Mouse (Mus musculus) hindbrain, postnatal 0 days (tissue): Measurements from ENCODE around the gene Cd163l1. TPM values are rescaled to one million over a fixed set of nuclear protein-coding genes. Genes with fewer than 3 reads are reported as not detected.

Experiments
- ATAC-seq: fragments of 200-750 bp; cut with Nextera tagmentation; 2 replicates; pipeline ENCODE4 v1.8.0; 2017; ENCODE audit warnings: mild to moderate bottlenecking, moderate TSS enrichment, moderate library complexity
- DNase-seq: peaks from one replicate; pipeline ENCODE4 v3.0.0-alpha.2; 2015; ENCODE audit warnings: low spot score
- H3K27ac ChIP-seq: fragments of 300-500 bp; sonication (generic); 2 replicates; pipeline ENCODE4 v1.5.1; 2014; ENCODE audit warnings: mild to moderate bottlenecking
- H3K27me3 ChIP-seq: fragments of 300-500 bp; sonication (generic); 2 replicates; pipeline ENCODE4 v1.6.1; 2014; ENCODE audit warnings: low read length, mixed read lengths; ENCODE audit not compliant: insufficient read depth
- H3K36me3 ChIP-seq: fragments of 300-500 bp; sonication (generic); 2 replicates; pipeline ENCODE4 v1.6.1; 2014; ENCODE audit warnings: low read length, mixed read lengths; ENCODE audit not compliant: insufficient read depth
- H3K4me1 ChIP-seq: fragments of 300-500 bp; sonication (generic); 2 replicates; pipeline ENCODE4 v1.6.1; 2014; ENCODE audit warnings: antibody characterized with exemption, low read length, mixed read lengths; ENCODE audit not compliant: insufficient read depth
- H3K4me2 ChIP-seq: fragments of 300-500 bp; sonication (generic); 2 replicates; pipeline ENCODE4 v1.6.1; 2014; ENCODE audit warnings: low read depth, mild to moderate bottlenecking, low read length, moderate library complexity, mixed read lengths
- H3K4me3 ChIP-seq: fragments of 300-500 bp; sonication (generic); 2 replicates; pipeline ENCODE4 v1.5.1; 2014; ENCODE audit warnings: low read length
- H3K9ac ChIP-seq: fragments of 300-500 bp; sonication (generic); replicated peaks from 2 replicates; pipeline ENCODE4 v1.6.1; 2014; ENCODE audit warnings: mild to moderate bottlenecking, low read length, moderate library complexity, mixed read lengths
- H3K9me3 ChIP-seq: fragments of 300-500 bp; sonication (generic); 2 replicates; pipeline ENCODE4 v1.6.1; 2016; ENCODE audit warnings: low read length, mixed read lengths
- CTCF ChIP-seq: IDR thresholded peaks from 2 replicates; pipeline ENCODE4 v1.5.1; 2016; ENCODE audit warnings: antibody characterized with exemption, control low read depth, low read depth
- WGBS: fragments of 180-500 bp; shearing (Covaris S2); extraction: QIAGEN DNeasy Blood & Tissue Kit; methylation state at CpG from one replicate; pipeline ENCODE4 v1.1.7; 2014; 5-methylcytosine and 5-hydroxymethylcytosine counted together
- polyA plus RNA-seq: library from polyadenylated mRNA; unstranded; fragments of >200 nt; fragmentation: Nextera tagmentation; extraction: Ambion mirVana; gene quantifications from 2 replicates; pipeline ENCODE4 v1.2.1, GENCODE M21; 2015
- total RNA-seq: library from RNA; depleted of rRNA; stranded (reverse); fragments of >200 nt; gene quantifications from 2 replicates; pipeline ENCODE4 v1.2.3, GENCODE M21; 2014; rRNA removed

Gene Cd163l1
- total and polyA plus RNA-seq, 2 experiments from 2014 or later, result not detected

DNA sequence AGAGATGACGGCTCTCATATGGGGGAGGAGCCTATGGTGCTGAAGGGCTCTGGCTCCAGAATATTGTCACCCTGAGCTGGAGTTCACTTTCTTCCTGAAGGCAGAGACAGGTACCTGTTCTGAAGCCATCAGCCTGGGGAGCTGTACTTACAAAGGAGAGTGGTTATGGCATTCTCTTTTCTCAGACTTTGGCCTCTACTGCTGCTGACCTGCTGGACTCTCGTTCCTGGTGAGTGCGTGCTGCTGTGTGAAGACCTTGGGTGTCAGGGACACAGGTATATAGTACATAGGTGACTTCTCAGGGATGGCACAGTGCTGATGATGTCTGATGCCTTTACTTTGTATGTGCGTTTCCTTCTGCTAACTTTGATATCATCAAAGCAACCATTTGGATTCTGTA, 29.1 kb downstream of the Cd163l1 start, which contains the start of gene 5830411N06Rik:
Gene 5830411N06Rik (plus strand): TSS at position 69 of the 400 bp plus-strand sequence.
- Histone ChIP-seq H3K4me1 (no peaks in the 10 kb centered on the region), H3K36me3 (no peaks in the 10 kb centered on the region), H3K27ac (no peak within 1 kb of the TSS), H3K4me3 (no peak within 1 kb of the TSS), H3K27me3 (no peaks in the 10 kb centered on the region), H3K9ac (no peak within 1 kb of the TSS), H3K9me3 (no peaks in the 10 kb centered on the region), H3K4me2 (no peak within 1 kb of the TSS)
- DNase-seq, result no peak
- WGBS, result 85% methylated on average over 4 of the region's 4 CpGs
- ATAC-seq, result no peak
- TF ChIP-seq CTCF, result no peak

DNA sequence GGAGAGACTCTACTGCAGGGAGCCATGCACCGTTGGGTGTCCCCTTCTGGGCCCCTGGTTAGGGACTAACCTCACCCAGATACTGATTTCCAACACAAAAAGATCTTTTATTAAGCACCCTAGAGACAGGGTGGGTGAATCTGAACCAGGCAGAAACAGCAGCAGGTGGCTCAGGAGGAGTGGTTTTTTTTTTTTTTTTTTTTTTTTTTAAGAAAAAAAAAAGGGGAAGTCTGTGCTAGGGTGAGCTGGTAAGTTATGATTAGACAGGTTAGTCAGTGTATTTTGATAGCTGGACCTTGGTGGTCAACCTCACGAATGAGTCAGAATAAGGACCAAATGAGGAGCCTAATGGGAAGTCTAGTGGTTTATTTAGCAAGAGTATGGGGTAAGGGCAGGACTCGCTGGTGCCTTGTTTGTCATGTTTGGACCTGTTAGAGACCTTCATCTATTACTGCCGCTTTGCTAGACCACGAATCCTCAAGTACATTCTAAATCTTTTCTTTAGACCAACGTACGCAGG, 35.8 kb downstream of the Cd163l1 start:
- H3K4me2 ChIP-seq, result no peak overlapping the region
- no peaks in the 10 kb centered on the region for H3K4me1 ChIP-seq
- no peak overlapping the region for H3K9ac ChIP-seq
- H3K4me3 ChIP-seq, result no peak overlapping the region
- TF ChIP-seq CTCF, result no peak
- H3K9me3 ChIP-seq, result no peaks in the 10 kb centered on the region
- WGBS, result 83% methylated on average over 7 of the region's 7 CpGs
- no peak overlapping the region for H3K27ac ChIP-seq
- no peaks in the 10 kb centered on the region for H3K36me3 ChIP-seq
- no peaks in the 10 kb centered on the region for H3K27me3 ChIP-seq
- DNase-seq (no peak), ATAC-seq (no peak)

Other genes with a start within 250 kb of the Cd163l1 start
- 2.9 TPM in 1 of 2 replicates, not detected in the other for gene 6430531B16Rik, start 239.5 kb upstream of the Cd163l1 start, total RNA-seq
- gene 6430531B16Rik, start 239.5 kb upstream of the Cd163l1 start, polyA plus RNA-seq, result 1.3 and 1.8 TPM in 2 replicates
- 1.7 and 2.2 TPM in 2 replicates for gene Adam8, start 225.7 kb upstream of the Cd163l1 start, total RNA-seq
- gene Adam8, start 225.7 kb upstream of the Cd163l1 start, polyA plus RNA-seq, result 0.48 and 0.57 TPM in 2 replicates
- 23.3 and 42.9 TPM in 2 replicates for gene Zfp511, start 181.9 kb upstream of the Cd163l1 start, total RNA-seq
- gene Zfp511, start 181.9 kb upstream of the Cd163l1 start, polyA plus RNA-seq, result 60.5 and 63.9 TPM in 2 replicates
- 61.7 and 63.7 TPM in 2 replicates for gene Tubgcp2, start 181.6 kb upstream of the Cd163l1 start, total RNA-seq
- gene Tubgcp2, start 181.6 kb upstream of the Cd163l1 start, polyA plus RNA-seq, result 58.3 TPM in 2 replicates
- gene Msx3, start 169.2 kb upstream of the Cd163l1 start, total RNA-seq, result 0.94 and 1.2 TPM in 2 replicates
- gene Msx3, start 169.2 kb upstream of the Cd163l1 start, polyA plus RNA-seq, result 1.9 and 2.0 TPM in 2 replicates
- gene Caly, start 135.7 kb upstream of the Cd163l1 start, total RNA-seq, result 422 and 452 TPM in 2 replicates
- gene Caly, start 135.7 kb upstream of the Cd163l1 start, polyA plus RNA-seq, result 460 and 486 TPM in 2 replicates
- not detected in 2 replicates for gene Prap1, start 124.9 kb upstream of the Cd163l1 start, total RNA-seq
- gene Prap1, start 124.9 kb upstream of the Cd163l1 start, polyA plus RNA-seq, result not detected in 2 replicates
- 34.3 and 36.2 TPM in 2 replicates for gene Fuom, start 115.8 kb upstream of the Cd163l1 start, total RNA-seq
- 53.0 and 54.3 TPM in 2 replicates for gene Fuom, start 115.8 kb upstream of the Cd163l1 start, polyA plus RNA-seq
- 9.4 and 15.2 TPM in 2 replicates for gene Paox, start 102.5 kb upstream of the Cd163l1 start, total RNA-seq
- gene Paox, start 102.5 kb upstream of the Cd163l1 start, polyA plus RNA-seq, result 8.9 TPM in 2 replicates
- 88.7 and 91.5 TPM in 2 replicates for gene Echs1, start 101.8 kb upstream of the Cd163l1 start, total RNA-seq
- 136 and 145 TPM in 2 replicates for gene Echs1, start 101.8 kb upstream of the Cd163l1 start, polyA plus RNA-seq
- 6.4 and 7.2 TPM in 2 replicates for gene Mtg1, start 80.7 kb upstream of the Cd163l1 start, total RNA-seq
- gene Mtg1, start 80.7 kb upstream of the Cd163l1 start, polyA plus RNA-seq, result 32.6 and 33.5 TPM in 2 replicates
- gene Sprn, start 63.4 kb upstream of the Cd163l1 start, total RNA-seq, result 64.7 and 66.4 TPM in 2 replicates
- gene Sprn, start 63.4 kb upstream of the Cd163l1 start, polyA plus RNA-seq, result 27.2 and 29.9 TPM in 2 replicates
- gene Olfr522, start 53.5 kb upstream of the Cd163l1 start, total RNA-seq, result not detected in 2 replicates
- gene Olfr522, start 53.5 kb upstream of the Cd163l1 start, polyA plus RNA-seq, result not detected in 2 replicates
- not detected in 2 replicates for gene Olfr523, start 45.0 kb upstream of the Cd163l1 start, total RNA-seq
- gene Olfr523, start 45.0 kb upstream of the Cd163l1 start, polyA plus RNA-seq, result not detected in 2 replicates
- not detected in 2 replicates for gene Olfr524, start 12.3 kb upstream of the Cd163l1 start, total RNA-seq
- gene Olfr524, start 12.3 kb upstream of the Cd163l1 start, polyA plus RNA-seq, result not detected in 2 replicates
- not detected in 2 replicates for gene 5830411N06Rik, start 29.0 kb downstream of the Cd163l1 start, total RNA-seq
- gene 5830411N06Rik, start 29.0 kb downstream of the Cd163l1 start, polyA plus RNA-seq, result 0.10 TPM in 1 of 2 replicates, not detected in the other
- not detected in 2 replicates for gene Olfr525, start 102.6 kb downstream of the Cd163l1 start, total RNA-seq
- gene Olfr525, start 102.6 kb downstream of the Cd163l1 start, polyA plus RNA-seq, result not detected in 2 replicates
- not detected in 2 replicates for gene Olfr527, start 115.8 kb downstream of the Cd163l1 start, total RNA-seq
- gene Olfr527, start 115.8 kb downstream of the Cd163l1 start, polyA plus RNA-seq, result not detected in 2 replicates
- gene Olfr60, start 143.4 kb downstream of the Cd163l1 start, total RNA-seq, result not detected in 2 replicates
- gene Olfr60, start 143.4 kb downstream of the Cd163l1 start, polyA plus RNA-seq, result not detected in 2 replicates
- gene Olfr530, start 158.1 kb downstream of the Cd163l1 start, total RNA-seq, result not detected in 2 replicates
- not detected in 2 replicates for gene Olfr530, start 158.1 kb downstream of the Cd163l1 start, polyA plus RNA-seq
- not detected in 2 replicates for gene Olfr531, start 184.7 kb downstream of the Cd163l1 start, total RNA-seq
- gene Olfr531, start 184.7 kb downstream of the Cd163l1 start, polyA plus RNA-seq, result not detected in 2 replicates
- not detected in 2 replicates for gene Olfr532, start 203.4 kb downstream of the Cd163l1 start, total RNA-seq
- gene Olfr532, start 203.4 kb downstream of the Cd163l1 start, polyA plus RNA-seq, result not detected in 2 replicates
- gene Olfr533, start 245.1 kb downstream of the Cd163l1 start, total RNA-seq, result not detected in 2 replicates
- not detected in 2 replicates for gene Olfr533, start 245.1 kb downstream of the Cd163l1 start, polyA plus RNA-seq